Mouse (Mus musculus) layer of hippocampus, adult 18-20 months (tissue): ENCODE measurements around the gene Cul3. TPM values are rescaled to one million over a fixed set of nuclear protein-coding genes. Genes with fewer than 3 reads are reported as not detected.

Experiments used
- total RNA-seq, 2 experiments: library from RNA; stranded (reverse); gene quantifications; 2 replicates each; pipeline ENCODE4 v1.2.3; 2021

Gene Cul3
- total RNA-seq, 2 experiments from 2014 or later, result 127 to 142 TPM

Other genes starting within 250 kb of the Cul3 start
- gene Fam124b, start 122.0 kb downstream of the Cul3 start, total RNA-seq, result under 1 TPM; 0.56 to 0.59 TPM
- gene Gm45261, start 121.0 kb upstream of the Cul3 start, total RNA-seq, result not detected